Mouse (Mus musculus) lung, embryonic 15.5 days (tissue): ENCODE data around the gene Ppat. TPM values are rescaled to one million over a fixed set of nuclear protein-coding genes. Genes with fewer than 3 reads are reported as not detected.
"Not testable (repeated sequence)": the region's sequence is repeated elsewhere in the genome, so short reads cannot be mapped to it uniquely, and the experiment has no call there.

Experiments used
- ATAC-seq: fragments of 200-750 bp; cut with Nextera tagmentation; 2 replicates; pipeline ENCODE4 v1.8.0; 2017; ENCODE audit warnings: moderate number of reproducible peaks, borderline replicate concordance; ENCODE audit not compliant: low FRiP score, low TSS enrichment; ENCODE audit errors: extremely low read depth
- H3K27ac ChIP-seq: fragments of 300-500 bp; sonication (generic); 2 replicates; pipeline ENCODE4 v1.5.1; 2015; ENCODE audit warnings: moderate library complexity, mild to moderate bottlenecking, inconsistent platforms
- H3K27me3 ChIP-seq: fragments of 300-500 bp; sonication (generic); 2 replicates; pipeline ENCODE4 v1.6.1; 2015; ENCODE audit warnings: inconsistent platforms
- H3K36me3 ChIP-seq: fragments of 300-500 bp; sonication (generic); 2 replicates; pipeline ENCODE4 v1.6.1; 2015; ENCODE audit warnings: inconsistent platforms
- H3K4me1 ChIP-seq: fragments of 300-500 bp; sonication (generic); 2 replicates; pipeline ENCODE4 v1.6.1; 2015; ENCODE audit warnings: inconsistent platforms
- H3K4me2 ChIP-seq: fragments of 300-500 bp; sonication (generic); 2 replicates; pipeline ENCODE4 v1.6.1; 2015; ENCODE audit warnings: inconsistent platforms, mild to moderate bottlenecking, moderate library complexity
- H3K4me3 ChIP-seq: fragments of 300-500 bp; sonication (generic); 2 replicates; pipeline ENCODE4 v1.5.1; 2015; ENCODE audit warnings: mild to moderate bottlenecking, inconsistent platforms
- H3K9ac ChIP-seq: fragments of 300-500 bp; sonication (generic); 2 replicates; pipeline ENCODE4 v1.6.1; 2015; ENCODE audit warnings: inconsistent platforms
- H3K9me3 ChIP-seq: fragments of 300-500 bp; sonication (generic); 2 replicates; pipeline ENCODE4 v1.6.1; 2016; ENCODE audit warnings: inconsistent platforms
- whole genome bisulfite sequencing: fragments of 180-500 bp; shearing (Covaris S2); methylation state at CpG from one replicate; pipeline ENCODE4 v1.1.7; 2015; 5-methylcytosine and 5-hydroxymethylcytosine counted together
- polyA plus RNA-seq: library from polyadenylated mRNA; unstranded; fragments of >200 nt; fragmentation: Nextera tagmentation; extraction: Ambion mirVana; gene quantifications from 2 replicates; pipeline ENCODE4 v1.2.1, GENCODE M21; 2015

Gene Ppat
- polyA plus RNA-seq, 1 experiment from 2014 or later, result 36.1 TPM

- no peak overlapping the region for H3K4me2 ChIP-seq
Measured at GRCm38 (mm10) chr5:76945678-76946033, 5.7 kb downstream of the Ppat start.

GRCm38 (mm10) chr5:76944965-76945677 lies 6.3 kb downstream of the Ppat start:
- WGBS, result 52% methylated on average over 6 of the region's 6 CpGs
- Histone ChIP-seq H3K4me1 (peaks cover 25% of the 10 kb centered on the region), H3K27ac (no peak overlapping the region)

More at GRCm38 (mm10) chr5:76945678-76946033, 5.7 kb downstream of the Ppat start:
- Histone ChIP-seq H3K4me1 (peaks cover 26% of the 10 kb centered on the region), H3K36me3 (peaks cover 6% of the 10 kb centered on the region; the same call in 1 of the 2 replicates), H3K9me3 (no peaks in the 10 kb centered on the region), H3K9ac (no peak overlapping the region), H3K4me3 (no peak overlapping the region), H3K27me3 (no peaks in the 10 kb centered on the region), H3K27ac (no peak overlapping the region)
- WGBS, result 90% methylated on average over 2 of the region's 2 CpGs
- ATAC-seq, result no peak

GRCm38 (mm10) chr5:76942505-76942904 lies 8.9 kb downstream of the Ppat start:
- Histone ChIP-seq H3K4me2 (no peak overlapping the region), H3K4me1 (peaks cover 11% of the 10 kb centered on the region), H3K4me3 (no peak overlapping the region), H3K9ac (no peak overlapping the region), H3K36me3 (peaks cover 16% of the 10 kb centered on the region), H3K9me3 (no peaks in the 10 kb centered on the region), H3K27me3 (no peaks in the 10 kb centered on the region), H3K27ac (no peak overlapping the region)
- ATAC-seq, result no peak
- WGBS, result 84% methylated on average over 4 of the region's 4 CpGs

More at GRCm38 (mm10) chr5:76944965-76945677, 6.3 kb downstream of the Ppat start:
- H3K9ac ChIP-seq, result no peak overlapping the region
- no peak for ATAC-seq
- H3K4me3 ChIP-seq, result no peak overlapping the region
- H3K9me3 ChIP-seq, result no peaks in the 10 kb centered on the region
- H3K27me3 ChIP-seq, result no peaks in the 10 kb centered on the region
- no peak overlapping the region for H3K4me2 ChIP-seq
- peaks cover 9% of the 10 kb centered on the region; the same call in 1 of the 2 replicates for H3K36me3 ChIP-seq

- peaks cover 16% of the 10 kb centered on the region for H3K36me3 ChIP-seq
- no peaks in the 10 kb centered on the region for H3K27me3 ChIP-seq
- no peak for ATAC-seq
- H3K9ac ChIP-seq, result no peak overlapping the region
- H3K4me2 ChIP-seq, result no peak overlapping the region
- 76% methylated on average over 4 of the region's 4 CpGs for WGBS
- no peak overlapping the region for H3K27ac ChIP-seq
- peaks cover 7% of the 10 kb centered on the region for H3K4me1 ChIP-seq
- H3K4me3 ChIP-seq, result no peak overlapping the region
- no peaks in the 10 kb centered on the region for H3K9me3 ChIP-seq
Measured at GRCm38 (mm10) chr5:76941975-76942374, 9.4 kb downstream of the Ppat start.

- Histone ChIP-seq H3K36me3 (peaks cover 16% of the 10 kb centered on the region), H3K4me1 (no peaks in the 10 kb centered on the region), H3K27me3 (no peaks in the 10 kb centered on the region), H3K27ac (no peak overlapping the region), H3K9ac (no peak overlapping the region), H3K4me3 (no peak overlapping the region), H3K4me2 (no peak overlapping the region), H3K9me3 (no peaks in the 10 kb centered on the region)
- ATAC-seq, result no peak
- 88% methylated on average over 8 of the region's 8 CpGs for WGBS
Measured at GRCm38 (mm10) chr5:76939717-76940116, 11.7 kb downstream of the Ppat start.

- H3K4me1 ChIP-seq, result peaks cover 24% of the 10 kb centered on the region
- H3K4me3 ChIP-seq, result no peak overlapping the region
- WGBS, result 41% methylated on average over 7 of the region's 7 CpGs
- peak; percentile 46; the same call in 1 of the 2 replicates for ATAC-seq
- no peaks in the 10 kb centered on the region for H3K27me3 ChIP-seq
- H3K9me3 ChIP-seq, result no peaks in the 10 kb centered on the region
- H3K9ac ChIP-seq, result no peak overlapping the region
- no peak overlapping the region; the same call in 1 of the 2 replicates for H3K4me2 ChIP-seq
- H3K36me3 ChIP-seq, result peaks cover 20% of the 10 kb centered on the region
- peak overlapping the region; percentile 41 for H3K27ac ChIP-seq
Measured at GRCm38 (mm10) chr5:76929180-76929877, 22.0 kb downstream of the Ppat start.

GRCm38 (mm10) chr5:76928124-76928832 lies 23.1 kb downstream of the Ppat start:
- H3K4me3 ChIP-seq, result no peak overlapping the region
- 56% methylated on average over 16 of the region's 16 CpGs for WGBS
- H3K27ac ChIP-seq, result peak overlapping the region; percentile 47
- no peak overlapping the region for H3K9ac ChIP-seq
- peak; percentile 84; the same call in 1 of the 2 replicates for ATAC-seq
- H3K4me2 ChIP-seq, result peak overlapping the region; percentile 18
- H3K9me3 ChIP-seq, result no peaks in the 10 kb centered on the region
- peaks cover 24% of the 10 kb centered on the region for H3K4me1 ChIP-seq
- no peaks in the 10 kb centered on the region for H3K27me3 ChIP-seq
- peaks cover 26% of the 10 kb centered on the region for H3K36me3 ChIP-seq

GRCm38 (mm10) chr5:76924296-76924695 lies 27.1 kb downstream of the Ppat start:
- 86% methylated on average over 1 of the region's 1 CpGs for WGBS
- no peak overlapping the region for H3K9ac ChIP-seq
- no peak overlapping the region for H3K4me2 ChIP-seq
- H3K4me1 ChIP-seq, result peaks cover 17% of the 10 kb centered on the region
- H3K9me3 ChIP-seq, result no peaks in the 10 kb centered on the region
- peaks cover 57% of the 10 kb centered on the region for H3K36me3 ChIP-seq
- no peaks in the 10 kb centered on the region for H3K27me3 ChIP-seq
- H3K27ac ChIP-seq, result no peak overlapping the region
- H3K4me3 ChIP-seq, result no peak overlapping the region
- ATAC-seq, result no peak

- no peak overlapping the region for H3K4me3 ChIP-seq
- H3K9me3 ChIP-seq, result no peaks in the 10 kb centered on the region
- no peak overlapping the region for H3K27ac ChIP-seq
- no peak for ATAC-seq
- H3K9ac ChIP-seq, result no peak overlapping the region
- H3K4me1 ChIP-seq, result peaks cover 9% of the 10 kb centered on the region; the same call in 1 of the 2 replicates
- peaks cover 62% of the 10 kb centered on the region for H3K36me3 ChIP-seq
- H3K27me3 ChIP-seq, result no peaks in the 10 kb centered on the region
- H3K4me2 ChIP-seq, result no peak overlapping the region
- 82% methylated on average over 13 of the region's 13 CpGs for WGBS
Measured at GRCm38 (mm10) chr5:76923428-76923827, 27.9 kb downstream of the Ppat start.

- no peak for ATAC-seq
- Histone ChIP-seq H3K27ac (no peak overlapping the region), H3K4me2 (no peak overlapping the region), H3K4me3 (no peak overlapping the region), H3K9me3 (no peaks in the 10 kb centered on the region), H3K4me1 (0 out of 2 replicates have a peak, but pooled peaks cover 3% of the 10 kb centered on the region), H3K27me3 (no peaks in the 10 kb centered on the region), H3K9ac (no peak overlapping the region), H3K36me3 (peaks cover 68% of the 10 kb centered on the region)
- WGBS, result 95% methylated on average over 4 of the region's 4 CpGs
Measured at GRCm38 (mm10) chr5:76922833-76923232, 28.5 kb downstream of the Ppat start.

GRCm38 (mm10) chr5:76912522-76912921 lies 38.9 kb downstream of the Ppat start:
- peaks cover 24% of the 10 kb centered on the region for H3K36me3 ChIP-seq
- H3K27ac ChIP-seq, H3K27me3 ChIP-seq, H3K4me3 ChIP-seq, H3K9ac ChIP-seq, H3K9me3 ChIP-seq, H3K4me2 ChIP-seq, H3K4me1 ChIP-seq, ATAC-seq: not testable (repeated sequence)
- WGBS, result 87% methylated on average over 5 of the region's 5 CpGs
